Mouse (Mus musculus): ENCODE data around the gene Errfi1. TPM values are rescaled to one million over a fixed set of nuclear protein-coding genes. Genes with fewer than 3 reads are reported as not detected.
A peak's percentile ranks its signal among the peaks of the same experiment; 100 is the strongest.
"Not testable (repeated sequence)": the region's sequence is repeated elsewhere in the genome, so short reads cannot be mapped to it uniquely, and the experiment has no call there.

Errfi1 gene
- polyA plus RNA-seq, 1 experiment from 2014 or later, result 14.0 TPM

DNA sequence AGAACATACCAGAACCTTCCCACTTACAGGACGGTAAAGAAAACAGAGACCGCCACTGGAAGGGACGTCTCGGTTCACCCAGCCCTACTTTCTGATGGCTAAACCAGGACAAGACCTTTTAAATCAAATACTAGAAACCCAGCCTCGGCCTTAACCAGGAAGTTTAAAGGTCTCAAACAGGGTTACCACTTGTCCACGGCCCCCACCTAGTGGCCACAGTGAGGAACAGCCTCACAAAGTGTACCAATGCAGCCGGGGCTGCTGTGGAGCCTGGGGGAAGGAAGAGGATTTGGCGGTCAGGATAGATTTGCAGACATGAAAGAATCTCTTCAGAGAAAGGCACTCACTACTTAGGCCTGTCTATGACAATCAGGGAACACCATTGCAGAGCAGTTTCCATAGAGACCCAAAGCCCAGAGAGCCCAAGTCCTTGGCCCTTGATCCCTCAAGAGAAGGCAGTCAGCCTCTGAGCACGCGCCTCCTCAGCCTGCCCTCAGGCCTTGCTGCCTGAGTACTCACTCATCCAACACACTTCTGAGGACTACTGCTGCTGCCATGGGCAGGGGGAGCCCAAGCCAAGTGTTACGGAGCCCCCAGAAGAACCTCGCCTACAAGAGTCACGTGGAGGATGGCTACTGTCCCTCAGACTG, 45.1 kb downstream of the Errfi1 start:
- Histone ChIP-seq H3K9me3 (replicated peaks) (no peaks in the 10 kb centered on the region), H3K4me2 (no peak overlapping the region), H3K9ac (no peak overlapping the region), H3K4me1 (replicated peaks) (peaks cover 7% of the 10 kb centered on the region; the same call in 1 of the 2 replicates), H3K27me3 (replicated peaks) (no peaks in the 10 kb centered on the region), H3K36me3 (peaks cover 75% of the 10 kb centered on the region), H3K4me3 (no peak overlapping the region), H3K27ac (ENCODE audit: poor library complexity, severe bottlenecking) (no peak overlapping the region)
- 0 out of 2 replicates have a peak, but pooled peaks have one; percentile 43 for ATAC-seq (ENCODE audit: insufficient number of reproducible peaks, low FRiP score)
- WGBS, result 61% methylated on average over 13 of the region's 13 CpGs

DNA sequence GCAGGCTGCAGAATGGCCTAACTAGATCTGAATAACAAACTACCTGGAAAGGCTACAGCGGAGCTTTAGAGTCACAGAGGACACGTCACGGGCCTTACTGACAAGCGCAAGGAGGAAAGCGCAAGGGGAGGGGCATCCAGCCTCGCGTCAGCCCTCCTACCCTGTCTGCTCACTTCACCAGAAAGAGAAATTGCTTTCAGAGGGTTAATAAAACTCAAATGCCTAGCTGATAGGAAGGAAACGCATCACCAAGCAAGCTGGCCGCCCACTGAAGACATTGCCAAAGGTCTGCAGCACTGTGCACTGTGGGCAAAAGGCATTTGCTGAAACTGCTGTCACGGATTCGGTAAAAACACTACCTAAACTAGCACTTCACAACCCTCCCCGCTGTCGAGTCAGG, 46.8 kb downstream of the Errfi1 start:
- H3K36me3 ChIP-seq, result peaks cover 87% of the 10 kb centered on the region
- 91% methylated on average over 13 of the region's 13 CpGs for WGBS

GRCm38 (mm10) chr4:150901651-150902050, 47.9 kb downstream of the Errfi1 start:
- Histone ChIP-seq H3K27ac (ENCODE audit: poor library complexity, severe bottlenecking) (peak overlapping the region; percentile 29; the same call in 1 of the 2 replicates), H3K4me1 (replicated peaks) (peaks cover 7% of the 10 kb centered on the region; the same call in 1 of the 2 replicates), H3K4me3 (no peak overlapping the region), H3K27me3 (replicated peaks) (no peaks in the 10 kb centered on the region), H3K9ac (no peak overlapping the region), H3K36me3 (peaks cover 86% of the 10 kb centered on the region), H3K9me3 (replicated peaks) (no peaks in the 10 kb centered on the region), H3K4me2 (no peak overlapping the region)
- WGBS, result 47% methylated on average over 9 of the region's 9 CpGs
- ATAC-seq (ENCODE audit: insufficient number of reproducible peaks, low FRiP score), result no peak

More for the DNA sequence above, 46.8 kb downstream of the Errfi1 start:
- peaks cover 7% of the 10 kb centered on the region; the same call in 1 of the 2 replicates for H3K4me1 ChIP-seq (replicated peaks)
- no peak overlapping the region for H3K4me3 ChIP-seq
- no peaks in the 10 kb centered on the region for H3K27me3 ChIP-seq (replicated peaks)
- no peak for ATAC-seq (ENCODE audit: insufficient number of reproducible peaks, low FRiP score)
- no peak overlapping the region for H3K9ac ChIP-seq
- no peak overlapping the region for H3K27ac ChIP-seq (ENCODE audit: poor library complexity, severe bottlenecking)
- no peak overlapping the region for H3K4me2 ChIP-seq
- H3K9me3 ChIP-seq (replicated peaks), result no peaks in the 10 kb centered on the region

DNA sequence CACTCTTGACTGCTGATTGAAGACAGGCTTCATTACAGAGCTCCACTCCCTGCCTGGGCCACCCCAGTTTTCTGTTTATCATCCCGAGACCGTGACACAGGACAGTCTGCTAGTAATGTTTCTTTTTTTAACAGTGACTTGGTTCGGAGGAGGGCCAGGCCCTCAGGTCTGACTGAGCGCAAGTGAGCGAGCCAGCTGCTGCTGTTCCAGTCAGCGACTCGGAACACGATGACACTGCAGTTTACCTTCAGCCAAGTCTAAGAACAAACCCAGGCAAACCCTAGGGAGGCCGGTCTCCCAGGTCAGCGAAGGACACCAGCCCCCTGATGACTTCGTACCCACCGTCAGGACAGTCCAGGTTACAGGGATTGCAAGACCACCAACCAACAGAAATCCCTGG, 48.3 kb downstream of the Errfi1 start:
- WGBS, result 70% methylated on average over 12 of the region's 12 CpGs
- Histone ChIP-seq H3K4me3 (no peak overlapping the region), H3K9me3 (replicated peaks) (no peaks in the 10 kb centered on the region), H3K4me1 (replicated peaks) (peaks cover 7% of the 10 kb centered on the region; the same call in 1 of the 2 replicates), H3K27ac (ENCODE audit: poor library complexity, severe bottlenecking) (0 out of 2 replicates have a peak overlapping the region, but pooled peaks have one; percentile 29), H3K36me3 (peaks cover 86% of the 10 kb centered on the region), H3K4me2 (no peak overlapping the region), H3K27me3 (replicated peaks) (no peaks in the 10 kb centered on the region), H3K9ac (no peak overlapping the region)
- no peak for ATAC-seq (ENCODE audit: insufficient number of reproducible peaks, low FRiP score)

DNA sequence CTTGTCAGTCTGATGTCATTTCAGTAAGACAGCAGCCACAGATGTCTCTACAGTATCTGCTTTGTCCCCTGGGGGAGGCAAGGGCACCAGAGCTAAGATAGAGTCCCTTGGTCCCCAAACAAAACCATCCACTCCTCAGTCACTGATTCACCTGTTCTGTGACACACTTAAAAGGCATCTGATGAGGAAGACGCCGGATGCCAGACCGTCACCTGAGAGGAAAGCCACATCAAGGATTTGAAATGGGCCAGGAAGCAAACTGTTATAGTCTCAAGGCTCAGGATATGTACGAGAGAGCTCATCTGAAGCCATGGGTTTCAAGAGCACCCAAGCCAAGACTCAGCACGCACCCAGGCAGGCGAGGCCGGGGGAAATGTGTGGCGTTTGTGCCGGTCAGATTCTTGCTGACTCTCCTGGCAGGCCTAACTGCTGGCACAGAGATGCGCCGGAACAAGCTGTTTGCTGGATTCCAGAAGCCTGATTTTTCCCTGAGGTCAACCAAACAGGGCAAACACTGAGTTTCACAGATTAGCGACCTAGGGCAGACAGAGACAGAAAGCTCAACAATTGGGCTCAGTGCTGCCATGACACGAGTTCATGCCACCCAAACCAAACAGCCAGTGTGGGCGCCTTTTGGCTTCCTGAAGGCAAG, 49.5 kb downstream of the Errfi1 start:
- Histone ChIP-seq H3K4me2 (no peak overlapping the region), H3K4me1 (replicated peaks) (peaks cover 7% of the 10 kb centered on the region; the same call in 1 of the 2 replicates), H3K36me3 (peaks cover 86% of the 10 kb centered on the region), H3K27me3 (replicated peaks) (no peaks in the 10 kb centered on the region), H3K9me3 (replicated peaks) (no peaks in the 10 kb centered on the region), H3K9ac (no peak overlapping the region), H3K27ac (ENCODE audit: poor library complexity, severe bottlenecking) (no peak overlapping the region), H3K4me3 (no peak overlapping the region)
- WGBS, result 89% methylated on average over 14 of the region's 14 CpGs
- no peak for ATAC-seq (ENCODE audit: insufficient number of reproducible peaks, low FRiP score)

- H3K36me3 ChIP-seq, result peaks cover 50% of the 10 kb centered on the region
- no peaks in the 10 kb centered on the region for H3K27me3 ChIP-seq (replicated peaks)
- 85% methylated on average over 8 of the region's 8 CpGs for WGBS
Measured at GRCm38 (mm10) chr4:150907099-150907498, 53.4 kb downstream of the Errfi1 start.

GRCm38 (mm10) chr4:150908512-150908911, 54.8 kb downstream of the Errfi1 start:
- Histone ChIP-seq H3K4me2 (peak overlapping the region; percentile 77; the same call in 1 of the 2 replicates), H3K36me3 (peaks cover 36% of the 10 kb centered on the region), H3K4me1 (replicated peaks) (peaks cover 13% of the 10 kb centered on the region)
- ATAC-seq (ENCODE audit: insufficient number of reproducible peaks, low FRiP score); H3K4me3 ChIP-seq; H3K27me3 ChIP-seq (replicated peaks); H3K9me3 ChIP-seq (replicated peaks); H3K27ac ChIP-seq (ENCODE audit: poor library complexity, severe bottlenecking); H3K9ac ChIP-seq: not testable (repeated sequence)
- WGBS, result 71% methylated on average over 5 of the region's 5 CpGs

More at GRCm38 (mm10) chr4:150907099-150907498, 53.4 kb downstream of the Errfi1 start:
- no peak overlapping the region for H3K4me3 ChIP-seq
- H3K27ac ChIP-seq (ENCODE audit: poor library complexity, severe bottlenecking), result no peak overlapping the region
- peaks cover 9% of the 10 kb centered on the region for H3K4me1 ChIP-seq (replicated peaks)
- ATAC-seq (ENCODE audit: insufficient number of reproducible peaks, low FRiP score), result no peak
- no peak overlapping the region for H3K4me2 ChIP-seq
- H3K9ac ChIP-seq, result no peak overlapping the region
- H3K9me3 ChIP-seq (replicated peaks), result no peaks in the 10 kb centered on the region

GRCm38 (mm10) chr4:150909451-150910156, 55.9 kb downstream of the Errfi1 start:
- H3K27ac ChIP-seq (ENCODE audit: poor library complexity, severe bottlenecking), result peak overlapping the region; percentile 91
- WGBS, result under 1% methylated on average over 56 of the region's 56 CpGs
- no peaks in the 10 kb centered on the region for H3K9me3 ChIP-seq (replicated peaks)
- H3K4me3 ChIP-seq, result peak overlapping the region; percentile 91
- peak; percentile 94 for ATAC-seq (ENCODE audit: insufficient number of reproducible peaks, low FRiP score)
- peaks cover 27% of the 10 kb centered on the region for H3K36me3 ChIP-seq
- H3K27me3 ChIP-seq (replicated peaks), result no peaks in the 10 kb centered on the region
- peak overlapping the region; percentile 96 for H3K9ac ChIP-seq
- H3K4me1 ChIP-seq (replicated peaks), result peaks cover 17% of the 10 kb centered on the region
- H3K4me2 ChIP-seq, result peak overlapping the region; percentile 77

DNA sequence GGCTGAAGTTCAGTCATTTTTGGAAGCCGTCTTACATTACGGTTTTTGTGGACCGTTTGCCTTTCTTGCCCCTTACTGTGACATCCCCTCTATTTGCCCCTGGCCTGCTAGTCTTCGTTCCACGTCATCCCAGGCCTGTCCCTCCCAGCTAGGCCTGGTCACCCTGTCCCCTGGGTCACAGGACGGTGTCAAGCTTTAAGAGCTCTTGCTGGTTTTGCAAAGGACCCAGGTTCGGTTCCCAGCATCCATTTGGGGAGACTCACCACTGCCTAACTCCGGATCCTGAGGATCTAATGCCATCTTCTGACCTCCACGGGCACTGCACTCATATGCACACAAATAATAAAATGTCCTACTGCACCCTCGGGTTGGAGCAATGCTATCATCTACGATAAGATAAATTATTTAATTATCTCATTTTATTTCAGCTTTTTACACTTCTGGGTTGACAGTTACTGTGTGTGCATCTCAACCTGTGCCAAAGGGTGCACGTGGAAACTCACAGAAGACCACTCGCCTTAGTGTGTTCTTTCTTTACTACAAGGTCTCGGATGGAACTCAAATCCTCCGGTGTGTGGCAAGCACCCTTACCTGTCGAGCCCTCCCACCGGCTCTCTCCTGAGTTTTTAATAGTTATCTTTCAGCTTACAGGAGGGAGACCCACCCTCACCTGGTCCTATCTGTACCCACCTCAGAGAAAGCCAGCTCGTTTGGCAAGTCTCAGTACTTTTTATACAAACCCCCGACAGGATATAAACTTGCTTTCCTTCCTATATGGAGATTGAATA, 56.6 kb downstream of the Errfi1 start:
- peak overlapping the region; percentile 91; the same call in 1 of the 2 replicates for H3K4me3 ChIP-seq
- H3K9me3 ChIP-seq (replicated peaks), result no peaks in the 10 kb centered on the region
- H3K27ac ChIP-seq (ENCODE audit: poor library complexity, severe bottlenecking), result 0 out of 2 replicates have a peak overlapping the region, but pooled peaks have one; percentile 17
- peak overlapping the region; percentile 13; the same call in 1 of the 2 replicates for H3K9ac ChIP-seq
- H3K27me3 ChIP-seq (replicated peaks), result no peaks in the 10 kb centered on the region
- H3K4me1 ChIP-seq (replicated peaks), result peaks cover 22% of the 10 kb centered on the region
- no peak for ATAC-seq (ENCODE audit: insufficient number of reproducible peaks, low FRiP score)
- peaks cover 22% of the 10 kb centered on the region for H3K36me3 ChIP-seq
- peak overlapping the region; percentile 77 for H3K4me2 ChIP-seq
- WGBS, result 86% methylated on average over 19 of the region's 19 CpGs

DNA sequence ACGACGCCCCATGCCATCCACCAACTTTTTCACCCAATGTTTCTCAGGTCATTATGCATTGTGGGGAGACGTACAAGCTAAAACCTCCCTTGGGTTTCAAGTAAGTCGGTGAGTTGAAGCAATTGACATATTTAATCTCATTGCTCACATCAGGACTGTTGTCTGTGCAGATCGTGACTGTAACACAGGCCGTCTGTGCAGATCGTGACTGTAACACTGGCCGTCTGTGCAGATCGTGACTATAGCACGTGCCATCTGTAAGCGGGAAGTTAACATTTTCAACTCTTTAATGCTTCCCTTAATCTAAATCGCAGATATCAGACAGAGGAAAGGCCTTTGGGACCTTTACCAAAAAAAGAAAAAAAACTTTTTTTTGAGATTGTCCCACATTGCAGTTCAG, 60.0 kb downstream of the Errfi1 start:
- Histone ChIP-seq H3K9me3 (replicated peaks) (no peaks in the 10 kb centered on the region), H3K4me3 (peak overlapping the region; percentile 60), H3K27ac (ENCODE audit: poor library complexity, severe bottlenecking) (peak overlapping the region; percentile 75), H3K9ac (peak overlapping the region; percentile 77), H3K27me3 (replicated peaks) (no peaks in the 10 kb centered on the region), H3K4me2 (peak overlapping the region; percentile 67), H3K4me1 (replicated peaks) (peaks cover 23% of the 10 kb centered on the region), H3K36me3 (no peaks in the 10 kb centered on the region)
- WGBS, result 18% methylated on average over 12 of the region's 12 CpGs
- ATAC-seq (ENCODE audit: insufficient number of reproducible peaks, low FRiP score), result no peak
